Mouse (Mus musculus) heart, postnatal 25 days (tissue): Measurements from ENCODE around the gene Grm5. TPM values are rescaled to one million over a fixed set of nuclear protein-coding genes. Genes with fewer than 3 reads are reported as not detected.
A peak's percentile ranks its signal among the peaks of the same experiment; 100 is the strongest.

Experiments
- DNase-seq: peaks from one replicate; pipeline ENCODE4 v3.0.0; 2022; ENCODE audit warnings: low spot score
- intact Hi-C: fragments of 180-260 bp; cut with DNase I; formaldehyde crosslinking; loops from one replicate; pipeline ENCODE4 v1.15.1; 2025
- total RNA-seq, 2 experiments: library from RNA; stranded (reverse); gene quantifications; 2 replicates each; pipeline ENCODE4 v1.2.3; 2021

The Grm5 gene
- total RNA-seq, 2 experiments from 2014 or later: not detected

DNA sequence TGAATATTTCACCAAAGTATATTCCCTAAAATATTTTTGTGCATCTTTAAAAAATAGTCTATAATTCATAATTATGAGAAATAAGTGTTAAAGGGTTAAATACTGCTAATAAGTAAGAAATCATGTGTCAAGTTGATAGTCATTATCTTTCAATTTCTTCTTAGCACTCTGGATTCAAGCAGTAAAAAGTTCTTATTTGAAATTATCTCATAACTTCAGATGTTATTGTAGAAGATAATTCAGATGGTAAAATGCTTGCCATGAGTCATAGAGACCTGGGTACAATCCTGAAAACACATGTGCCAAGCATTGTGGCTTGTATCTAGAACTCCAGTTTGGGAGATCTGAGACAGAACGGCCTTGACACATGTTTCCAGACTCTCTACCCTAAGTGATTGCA, 254.6 kb downstream of the Grm5 start:
- no peak for DNase-seq
- intact Hi-C loops: no loop called here

DNA sequence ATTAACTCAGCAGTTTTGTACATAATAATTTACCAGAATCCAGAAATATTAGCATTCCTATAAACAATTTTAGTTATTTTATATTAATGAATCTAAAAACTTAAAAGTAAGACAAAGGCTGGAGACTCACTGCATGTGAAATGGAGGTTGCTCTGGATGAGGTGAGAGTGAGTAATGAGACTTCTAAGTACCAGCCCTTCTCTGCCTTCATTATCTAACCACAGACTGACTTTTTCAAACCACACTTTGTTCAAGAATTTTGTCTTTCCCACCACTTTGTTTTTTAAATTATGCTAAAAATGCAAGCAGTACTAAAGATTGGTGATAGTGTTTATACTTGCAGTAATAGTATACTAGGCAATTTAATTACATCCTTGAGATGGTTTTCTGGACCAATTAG, 259.5 kb downstream of the Grm5 start:
- no peak for DNase-seq
- intact Hi-C loops: no loop called here

DNA sequence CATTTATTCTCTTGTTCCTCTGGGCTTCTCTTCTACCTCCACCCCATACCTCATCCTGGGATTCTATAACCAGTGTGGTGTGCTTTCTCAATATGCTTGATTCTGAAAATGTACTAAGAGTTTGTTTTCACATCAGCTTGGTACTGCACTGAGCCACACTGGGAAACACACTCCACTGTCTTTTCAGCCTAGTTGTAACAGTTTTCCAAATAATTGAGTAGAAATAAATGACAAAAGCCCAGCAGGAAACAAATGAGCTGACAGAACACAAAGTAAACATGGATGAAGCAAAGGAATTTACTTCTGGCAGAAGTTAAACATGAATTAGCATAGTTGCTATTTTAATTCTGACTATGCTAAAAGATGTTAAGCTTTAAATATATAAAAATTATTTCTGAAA, 262.1 kb downstream of the Grm5 start:
- no peak for DNase-seq

DNA sequence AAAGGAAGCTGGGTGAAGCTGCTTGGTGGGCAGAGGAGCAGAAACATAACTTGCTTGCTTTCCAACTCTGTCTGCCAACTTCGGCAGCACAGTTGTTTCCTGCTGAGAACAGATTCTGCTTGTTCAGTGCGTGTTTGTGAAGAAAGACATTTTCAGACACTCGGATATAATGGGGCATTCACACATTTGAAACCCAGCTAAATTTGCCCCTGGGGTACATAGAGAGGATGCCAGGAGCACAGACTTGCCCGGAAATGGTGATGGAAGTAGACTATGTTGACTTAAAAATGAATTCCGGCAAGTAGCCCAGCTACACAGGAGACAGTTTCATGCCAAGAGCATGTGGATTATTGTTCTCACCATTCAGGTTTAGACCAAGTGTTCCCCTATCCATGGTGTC, 342.0 kb downstream of the Grm5 start:
- intact Hi-C loops: no loop called here
- DNase-seq: no peak

More for the DNA sequence above, 262.1 kb downstream of the Grm5 start:
- intact Hi-C loops: no loop called here

DNA sequence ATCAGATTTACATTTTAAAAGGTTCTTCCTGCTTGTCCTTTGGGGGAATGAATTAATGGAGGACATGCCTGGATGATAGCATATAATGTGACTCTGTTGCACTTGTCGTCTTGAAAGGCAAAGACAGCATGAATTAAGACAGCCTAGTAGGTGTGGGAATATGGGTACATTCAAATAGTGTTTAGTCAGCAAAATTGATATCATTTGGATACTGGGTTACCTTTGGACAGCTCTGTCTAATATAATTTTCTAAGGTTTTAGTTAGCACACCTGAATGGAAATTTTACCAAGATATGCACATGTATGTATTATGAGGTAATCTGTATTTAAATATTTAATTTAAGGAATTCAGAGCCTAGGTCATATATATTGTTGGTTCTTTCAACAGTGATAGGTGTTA, 353.4 kb downstream of the Grm5 start:
- no peak for DNase-seq
- intact Hi-C loops: no loop called here

DNA sequence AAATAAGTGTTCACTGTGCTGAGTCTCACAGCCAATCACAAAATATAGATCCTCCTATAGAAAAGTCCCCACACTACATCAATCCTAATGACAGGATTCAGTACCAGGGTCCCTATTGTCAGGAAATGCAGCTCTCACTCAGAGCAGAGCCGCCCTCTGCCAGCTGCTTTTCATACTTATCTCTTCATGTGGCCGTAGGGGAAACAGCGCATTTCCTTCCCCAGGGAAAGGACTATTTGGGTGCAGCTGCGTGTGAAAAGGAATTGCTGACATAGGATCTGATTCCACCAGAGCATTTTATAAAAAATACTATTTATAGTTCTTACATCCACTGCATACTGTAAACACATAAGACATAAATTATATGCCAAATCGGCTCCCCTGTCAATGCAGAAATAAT, 354.3 kb downstream of the Grm5 start:
- no peak for DNase-seq
- intact Hi-C loops: no loop called here

DNA sequence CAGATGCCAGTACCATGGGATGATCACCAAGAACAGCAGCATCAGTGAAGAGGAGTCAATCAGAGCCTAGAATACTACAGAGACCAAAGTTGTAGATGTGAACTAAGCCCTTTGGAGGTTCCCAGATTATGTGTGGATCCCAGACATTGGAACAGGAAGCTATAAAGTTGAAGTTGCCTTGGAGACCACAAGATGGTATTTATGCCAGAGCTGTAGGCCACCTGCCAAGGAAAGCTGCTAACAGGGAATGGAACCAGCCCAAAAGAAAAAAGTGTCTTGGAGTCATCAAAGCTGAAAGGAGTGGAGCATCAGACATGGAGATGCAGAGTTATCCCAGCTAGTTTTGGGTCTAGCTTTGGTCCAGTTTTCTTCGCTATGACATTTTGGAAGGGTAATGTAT, 366.2 kb downstream of the Grm5 start:
- intact Hi-C loops: no loop called here
- DNase-seq: no peak

DNA sequence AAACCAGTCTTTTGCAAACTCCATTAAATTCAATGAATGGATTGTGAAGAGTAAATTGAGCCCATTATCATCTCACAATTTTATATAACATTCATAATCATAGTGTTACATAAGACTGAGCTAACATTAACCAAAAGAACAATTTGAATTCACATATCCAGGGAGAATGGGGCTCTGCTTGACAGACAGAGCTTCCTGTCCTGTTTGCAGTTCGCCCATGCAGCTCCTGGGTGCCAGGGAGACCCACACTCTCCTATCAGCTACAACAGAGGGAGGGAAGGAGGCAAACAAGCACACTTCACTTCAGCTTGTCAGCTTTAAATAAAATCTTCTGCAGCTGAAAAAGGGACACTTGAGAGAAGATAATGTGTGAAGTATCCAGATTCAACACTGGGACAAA, 389.2 kb downstream of the Grm5 start:
- no peak for DNase-seq
- intact Hi-C loops: no loop called here

DNA sequence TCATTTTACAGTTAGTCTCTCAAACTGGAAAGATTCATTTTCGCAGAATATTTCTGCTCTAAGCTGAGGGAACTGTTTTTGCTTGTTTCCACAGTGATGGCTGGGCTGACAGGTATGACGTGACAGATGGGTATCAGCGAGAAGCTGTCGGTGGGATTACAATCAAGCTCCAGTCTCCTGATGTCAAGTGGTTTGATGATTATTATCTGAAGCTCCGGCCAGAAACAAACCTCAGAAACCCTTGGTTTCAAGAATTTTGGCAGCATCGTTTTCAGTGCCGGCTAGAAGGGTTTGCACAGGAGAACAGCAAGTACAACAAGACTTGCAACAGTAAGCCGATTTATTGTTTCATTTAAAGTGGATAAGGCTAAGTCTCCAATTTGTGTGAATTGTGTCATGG, 391.1 kb downstream of the Grm5 start:
- intact Hi-C loops: no loop called here
- no peak for DNase-seq

DNA sequence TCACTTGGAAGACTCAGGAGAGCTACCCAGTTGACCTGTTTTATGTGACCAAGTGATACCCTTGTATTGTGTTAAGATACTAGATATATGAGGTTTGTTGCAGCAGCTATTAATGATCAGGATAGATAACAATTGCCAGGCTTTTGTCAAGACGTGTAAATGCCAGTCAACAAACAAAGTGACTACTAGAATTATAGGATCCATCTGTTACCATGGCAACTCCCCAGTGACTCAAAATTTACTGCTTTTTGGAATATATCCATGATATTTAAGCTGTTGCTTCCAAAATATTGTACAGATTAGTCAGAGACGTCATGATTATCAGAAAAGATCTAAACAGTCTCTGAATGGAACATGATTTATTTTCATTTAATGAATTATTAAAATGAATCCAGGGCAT, 399.5 kb downstream of the Grm5 start:
- no peak for DNase-seq
- intact Hi-C loops: no loop called here

DNA sequence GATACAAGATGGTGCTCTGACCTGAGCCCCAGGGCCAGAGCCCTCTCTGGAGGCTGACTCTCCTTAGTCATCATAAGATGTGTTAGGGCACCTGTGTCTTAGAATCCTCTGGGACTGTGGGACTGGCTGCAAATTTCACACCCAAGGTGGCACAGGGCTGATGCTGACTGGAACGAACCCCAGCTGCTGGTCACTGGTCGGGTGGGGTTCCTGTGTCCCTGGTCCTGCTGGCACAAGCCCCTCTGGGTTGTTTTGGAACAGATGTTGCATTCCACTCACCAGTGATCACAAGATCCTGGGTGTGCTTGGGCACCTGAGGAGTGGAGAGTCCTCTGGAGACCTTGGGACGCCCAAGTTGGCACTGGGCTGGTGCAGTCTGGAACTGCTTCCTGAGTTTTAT, 430.5 kb downstream of the Grm5 start:
- intact Hi-C loops: no loop called here

DNA sequence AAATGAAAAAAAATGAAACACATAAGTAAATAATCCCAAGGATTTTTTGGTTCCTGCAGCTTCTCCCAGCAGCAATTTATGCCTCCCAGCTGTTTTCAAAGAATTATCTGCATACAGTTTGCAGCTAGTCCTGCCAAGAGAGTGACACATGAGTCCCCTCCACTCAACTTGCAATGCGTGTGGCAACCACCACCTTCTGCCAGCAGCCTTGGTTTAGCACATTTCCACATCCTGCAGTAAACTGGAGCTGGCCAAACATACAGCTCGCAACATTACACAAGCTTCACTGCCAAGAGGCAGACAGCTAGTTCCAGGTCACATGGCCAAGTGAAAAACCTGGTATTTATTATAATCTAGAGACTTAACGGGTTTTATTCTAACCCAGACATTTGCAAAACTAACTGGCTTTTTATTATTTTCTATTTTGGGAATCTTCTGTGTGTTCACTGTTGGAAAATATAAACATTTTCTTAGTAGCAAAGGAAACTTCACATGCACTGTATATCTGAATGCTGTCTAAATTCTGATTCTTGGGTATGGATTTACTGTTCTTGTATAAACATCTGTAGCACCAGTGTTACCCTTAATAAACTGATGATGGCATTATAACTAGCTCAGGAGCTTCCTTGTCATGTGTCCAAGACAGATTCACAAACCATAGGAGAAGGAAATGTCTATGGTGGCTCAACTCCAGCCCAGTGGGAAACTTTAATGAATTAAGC, 443.6 kb downstream of the Grm5 start:
- intact Hi-C loops: no loop called here
- no peak for DNase-seq

More for the DNA sequence above, 430.5 kb downstream of the Grm5 start:
- DNase-seq: no peak

DNA sequence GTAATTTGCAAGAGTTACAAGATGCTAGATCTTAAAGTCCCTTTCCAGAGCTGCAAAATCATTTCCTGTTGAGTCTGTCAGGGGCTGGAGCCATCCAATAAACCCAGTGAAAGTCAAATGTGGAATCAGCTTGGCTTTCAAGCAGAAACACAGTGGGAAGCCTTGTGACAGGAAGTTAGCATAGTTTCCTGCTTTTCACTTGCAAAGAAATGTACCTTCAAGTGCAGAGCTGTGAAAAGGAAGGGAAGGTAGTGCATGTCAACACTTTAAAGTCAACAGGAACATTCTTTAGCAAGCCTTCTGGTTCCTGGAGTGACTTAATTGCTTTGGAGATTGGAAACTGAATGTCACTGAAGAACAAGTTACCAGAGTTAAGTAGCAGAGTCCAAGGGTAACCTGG, 463.4 kb downstream of the Grm5 start:
- DNase-seq: no peak
- intact Hi-C loops: no loop called here

DNA sequence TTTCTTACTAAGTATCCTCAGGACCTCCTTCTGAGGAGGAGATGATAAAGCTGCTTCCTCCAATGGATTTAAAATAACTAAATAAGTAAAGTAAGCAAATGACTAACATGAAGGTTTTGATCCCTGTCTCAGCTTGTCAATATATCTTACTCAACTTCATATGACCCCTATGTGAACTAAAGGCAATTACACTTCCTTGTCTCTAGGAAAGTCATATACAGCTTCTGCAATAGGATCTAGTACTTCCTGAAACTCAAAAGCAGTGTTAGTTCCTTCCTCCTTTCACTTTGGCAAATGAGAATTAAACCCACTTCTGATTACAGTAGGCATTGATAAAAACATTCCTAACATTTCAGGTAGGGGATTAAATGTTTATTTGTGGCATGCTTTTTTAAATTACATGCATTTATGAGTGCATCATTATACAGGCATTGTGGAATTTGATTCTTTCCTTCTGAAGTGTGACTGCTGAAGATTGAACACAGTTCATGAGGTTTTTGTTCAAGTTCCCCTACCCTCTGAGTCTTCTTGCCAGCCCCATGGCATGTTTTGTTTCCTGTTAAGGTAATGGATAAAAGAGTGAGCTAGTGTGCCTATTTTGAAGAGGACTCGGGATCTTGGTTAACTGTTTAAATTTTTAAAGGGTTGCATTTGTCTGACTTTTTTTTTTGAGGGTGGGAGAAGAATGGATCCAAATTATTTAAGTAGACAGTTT, 470.4 kb downstream of the Grm5 start:
- no peak for DNase-seq
- intact Hi-C loops: no loop called here

DNA sequence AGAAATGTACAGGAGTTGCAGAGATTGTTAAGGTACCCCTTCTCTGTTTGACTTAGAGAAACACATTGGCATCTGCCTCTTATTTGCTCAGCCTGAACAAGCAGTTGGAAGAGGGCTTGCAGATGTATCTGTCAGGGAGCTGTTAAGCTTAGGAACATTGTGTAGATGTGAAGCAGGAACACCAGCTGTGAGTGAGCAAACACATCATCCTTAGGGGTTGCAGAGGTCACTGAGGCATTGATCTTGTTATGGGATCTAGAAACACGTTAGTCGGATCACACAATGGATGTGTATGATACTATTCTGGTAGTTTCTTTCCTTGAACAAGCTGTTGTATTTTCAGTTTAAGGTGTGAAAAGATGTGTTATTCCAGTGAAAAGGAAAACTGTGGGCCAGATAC, 472.5 kb downstream of the Grm5 start:
- intact Hi-C loops: no loop called here
- DNase-seq: no peak

DNA sequence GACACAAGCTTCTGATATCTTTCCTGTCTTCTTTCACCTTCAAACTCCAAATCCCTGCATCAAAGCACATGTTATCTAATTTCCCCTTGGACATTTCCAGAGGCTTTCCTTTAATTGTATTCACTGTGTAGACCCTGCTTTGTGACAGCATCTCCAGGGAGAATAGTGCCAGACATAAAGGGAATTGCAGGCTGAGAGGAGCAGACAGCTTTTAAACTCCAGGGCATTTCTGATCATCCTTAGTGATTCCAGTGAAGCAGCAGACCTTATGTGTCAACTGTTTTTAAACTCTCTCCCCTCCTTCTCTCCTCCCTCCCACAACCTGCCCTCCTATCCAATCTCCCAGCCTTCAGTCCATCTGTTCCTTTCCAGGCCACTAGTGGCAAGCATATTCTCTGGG, 507.1 kb downstream of the Grm5 start:
- no peak for DNase-seq
- intact Hi-C loops: no loop called here

DNA sequence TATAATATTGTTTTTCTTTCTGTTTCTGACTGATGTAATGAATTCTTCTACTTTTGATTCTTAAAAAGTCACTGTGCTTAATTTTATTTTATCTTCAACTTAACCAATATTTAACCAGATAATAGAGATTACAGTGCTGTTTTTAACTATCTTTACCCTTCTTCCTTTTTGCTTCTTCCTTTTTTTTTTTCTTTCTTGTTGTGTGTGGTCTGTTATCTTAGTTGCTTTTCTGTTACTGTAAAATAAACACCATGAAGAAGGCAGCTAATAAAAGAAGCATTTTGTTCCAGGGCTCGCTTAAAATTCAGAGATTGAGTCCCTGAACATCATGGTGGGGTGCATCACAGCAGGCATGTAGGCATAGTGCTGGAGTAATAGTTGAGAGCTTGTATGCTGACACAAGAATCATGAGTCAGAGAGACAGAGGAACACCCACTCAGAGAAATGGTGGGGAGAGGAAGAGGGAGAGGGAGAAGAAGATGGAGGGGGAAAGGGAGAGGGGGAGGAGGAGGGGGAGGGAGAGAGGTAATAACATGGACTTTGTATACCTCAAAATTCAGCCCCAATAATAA, 512.7 kb downstream of the Grm5 start:
- intact Hi-C loops: loop anchor here (2.0 kb wide), 2 partner anchors 260 to 448 kb away; no protein-coding TSS in a partner anchor
- DNase-seq: no peak

DNA sequence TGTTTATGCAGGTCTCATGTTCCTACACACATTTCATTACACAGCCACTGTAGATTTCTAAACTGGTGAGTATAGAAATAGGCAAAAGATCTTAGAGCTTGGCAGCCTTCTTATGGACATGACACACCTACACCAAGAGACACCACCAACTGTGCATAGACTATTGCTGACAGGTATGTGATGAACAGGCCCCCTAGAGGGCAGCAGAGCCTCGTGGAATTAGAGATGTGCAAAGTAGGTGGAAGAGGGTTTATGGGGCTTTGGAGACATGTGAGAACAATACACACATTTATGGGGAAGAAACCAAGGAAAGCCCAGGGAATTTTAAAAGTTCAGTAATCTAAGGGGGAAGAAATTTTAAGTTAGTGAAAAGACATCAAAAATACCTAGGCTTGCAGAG, 513.7 kb downstream of the Grm5 start:
- intact Hi-C loops: loop anchor here (2.0 kb wide), 2 partner anchors 259 to 447 kb away; no protein-coding TSS in a partner anchor
- peak; percentile 13 for DNase-seq

DNA sequence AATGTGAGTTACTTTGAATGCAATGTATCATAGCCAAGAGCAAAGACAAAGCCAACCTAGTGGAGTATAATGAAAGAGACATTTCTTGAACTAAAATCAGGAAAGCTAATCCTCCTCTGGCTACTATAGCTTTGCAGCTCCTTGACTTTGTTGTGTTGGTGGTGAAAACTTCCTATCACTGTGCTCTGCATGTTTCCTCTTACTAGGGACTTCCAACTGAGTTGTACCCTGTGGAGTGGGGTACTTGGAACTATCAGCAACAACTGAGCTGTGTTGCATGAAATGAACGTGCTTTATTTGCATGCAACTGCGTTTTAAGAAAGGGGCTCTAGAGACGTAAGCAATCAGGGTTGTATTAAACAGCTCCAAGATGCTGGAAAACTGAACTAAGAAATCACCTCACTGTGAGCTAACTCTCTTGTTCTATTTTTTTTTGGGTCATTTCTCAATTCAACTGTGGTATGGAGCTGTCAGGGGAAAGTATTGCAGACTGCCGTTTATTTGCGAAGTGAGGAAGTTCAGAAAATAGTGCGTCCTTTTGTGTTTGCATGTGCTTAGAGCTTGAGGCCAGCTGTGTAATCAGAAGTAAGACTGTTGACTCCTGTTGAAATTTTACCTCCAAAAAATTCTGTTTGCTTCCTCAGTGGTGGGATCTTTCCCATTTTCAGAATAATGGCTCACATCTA, 532.9 kb downstream of the Grm5 start:
- DNase-seq: no peak
- intact Hi-C loops: no loop called here

DNA sequence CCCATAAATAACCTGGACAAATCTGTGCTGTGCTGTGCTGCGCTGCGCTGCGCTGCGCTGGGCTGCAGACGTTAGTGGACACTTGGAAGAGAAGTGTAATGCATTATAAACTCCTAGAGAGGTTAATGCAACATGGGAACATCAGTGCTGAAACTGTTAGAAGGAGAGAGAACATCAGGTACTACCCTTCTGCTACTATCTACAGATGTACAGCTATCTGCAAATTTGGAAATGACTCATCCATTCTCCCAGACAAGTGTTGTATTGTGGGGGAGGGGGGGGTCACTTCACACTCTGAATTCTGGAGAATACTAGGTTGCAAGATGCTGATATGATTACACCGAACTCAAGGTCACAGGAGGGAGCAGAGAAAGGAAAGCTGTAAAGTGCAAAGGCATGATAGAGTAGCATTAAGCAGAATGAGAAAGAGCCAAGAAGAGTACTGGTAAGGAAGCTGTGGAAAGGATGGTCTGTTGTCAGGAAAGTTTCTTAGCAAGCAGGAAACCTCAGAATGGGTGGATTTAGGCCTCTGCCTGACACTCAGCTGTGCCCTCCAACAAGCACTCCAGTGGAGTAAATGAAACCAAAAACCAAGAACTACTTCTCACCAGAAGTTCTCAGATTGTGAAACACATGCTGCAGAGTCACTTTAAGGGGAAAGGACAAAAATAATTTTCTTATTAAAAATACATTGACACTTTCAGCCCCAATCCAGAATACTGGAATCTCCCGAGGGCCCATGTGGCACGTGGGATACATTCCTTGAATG, 544.3 kb downstream of the Grm5 start:
- no peak for DNase-seq
- intact Hi-C loops: no loop called here
